Mouse (Mus musculus) liver, embryonic 16.5 days (tissue): ENCODE measurements around the gene Tnn. TPM values are rescaled to one million over a fixed set of nuclear protein-coding genes. Genes with fewer than 3 reads are reported as not detected.

ENCODE experiments used
- ATAC-seq: fragments of 200-750 bp; cut with Nextera tagmentation; 2 replicates; pipeline ENCODE4 v1.8.0; 2017; ENCODE audit warnings: low read depth, mild to moderate bottlenecking, moderate number of reproducible peaks, moderate library complexity
- H3K27ac ChIP-seq: fragments of 300-500 bp; sonication (generic); 2 replicates; pipeline ENCODE4 v1.5.1; 2014; ENCODE audit warnings: mild to moderate bottlenecking, low read length
- H3K27me3 ChIP-seq: fragments of 300-500 bp; sonication (generic); 2 replicates; pipeline ENCODE4 v1.6.1; 2014; ENCODE audit warnings: low read depth, low read length, mixed read lengths; ENCODE audit not compliant: control insufficient read depth, insufficient read depth
- H3K36me3 ChIP-seq: fragments of 300-500 bp; sonication (generic); 2 replicates; pipeline ENCODE4 v1.6.1; 2014; ENCODE audit warnings: mild to moderate bottlenecking; ENCODE audit not compliant: control insufficient read depth, insufficient read depth
- H3K4me1 ChIP-seq: fragments of 300-500 bp; sonication (generic); 2 replicates; pipeline ENCODE4 v1.6.1; 2014; ENCODE audit warnings: low read depth, low read length, mixed read lengths; ENCODE audit not compliant: control insufficient read depth
- H3K4me2 ChIP-seq: fragments of 300-500 bp; sonication (generic); 2 replicates; pipeline ENCODE4 v1.6.1; 2014; ENCODE audit warnings: low read depth, low read length, mixed read lengths
- H3K4me3 ChIP-seq: fragments of 300-500 bp; sonication (generic); 2 replicates; pipeline ENCODE4 v1.5.1; 2014; ENCODE audit warnings: low read depth, mild to moderate bottlenecking, low read length
- H3K9ac ChIP-seq: fragments of 300-500 bp; sonication (generic); 2 replicates; pipeline ENCODE4 v1.6.1; 2014; ENCODE audit warnings: low read depth, low read length
- H3K9me3 ChIP-seq: fragments of 300-500 bp; sonication (generic); replicated peaks from 2 replicates; pipeline ENCODE4 v1.6.1; 2016; ENCODE audit warnings: low read length; ENCODE audit not compliant: control insufficient read depth
- WGBS: fragments of 180-500 bp; shearing (Covaris S2); extraction: QIAGEN DNeasy Blood & Tissue Kit; methylation state at CpG from one replicate; pipeline ENCODE4 v1.1.7; 2014; ENCODE audit not compliant: insufficient replicate concordance; 5-methylcytosine and 5-hydroxymethylcytosine counted together
- polyA plus RNA-seq: library from polyadenylated mRNA; unstranded; fragments of >200 nt; fragmentation: Nextera tagmentation; extraction: Ambion mirVana; gene quantifications from 2 replicates; pipeline ENCODE4 v1.2.1, GENCODE M21; 2015

Gene Tnn
- 0.05 TPM in 1 of 2 replicates, not detected in the other for polyA plus RNA-seq

- no peak for ATAC-seq
- H3K27me3 ChIP-seq: no peaks in the 10 kb centered on the region
- no peaks in the 10 kb centered on the region for H3K36me3 ChIP-seq
- 46% methylated on average over 8 of the region's 8 CpGs for WGBS
- no peak within 1 kb of the TSS for H3K4me3 ChIP-seq
- H3K9ac ChIP-seq: no peak within 1 kb of the TSS
- no peak within 1 kb of the TSS for H3K4me2 ChIP-seq
- H3K9me3 ChIP-seq: no peaks in the 10 kb centered on the region
- H3K27ac ChIP-seq: no peak within 1 kb of the TSS
- H3K4me1 ChIP-seq: no peaks in the 10 kb centered on the region
Observed at GRCm38 (mm10) chr1:160153480-160153879, at the start of gene Tnn. Tnn (minus strand) TSS chr1:160153580.

- WGBS: 0% methylated on average over 13 of the region's 13 CpGs
- Histone ChIP-seq H3K9ac (peak overlapping the region; percentile 61), H3K4me2 (peak overlapping the region; percentile 88), H3K9me3 (no peaks in the 10 kb centered on the region), H3K36me3 (peaks cover 2% of the 10 kb centered on the region), H3K4me1 (peaks cover 13% of the 10 kb centered on the region), H3K4me3 (peak overlapping the region; percentile 69), H3K27me3 (no peaks in the 10 kb centered on the region), H3K27ac (peak overlapping the region; percentile 7)
- ATAC-seq: peak; percentile 15
Observed at GRCm38 (mm10) chr1:160195337-160195663, 41.9 kb upstream of the Tnn start.

- no peaks in the 10 kb centered on the region for H3K9me3 ChIP-seq
- H3K9ac ChIP-seq: peak within 1 kb of the TSS; percentile 61
- peak; percentile 99 for ATAC-seq
- peak within 1 kb of the TSS; percentile 7 for H3K27ac ChIP-seq
- H3K4me2 ChIP-seq: peak within 1 kb of the TSS; percentile 88
- peaks cover 2% of the 10 kb centered on the region; the same call in 1 of the 2 replicates for H3K36me3 ChIP-seq
- peaks cover 13% of the 10 kb centered on the region for H3K4me1 ChIP-seq
- WGBS: 8% methylated on average over 31 of the region's 31 CpGs
- H3K4me3 ChIP-seq: peak within 1 kb of the TSS; percentile 69
- H3K27me3 ChIP-seq: no peaks in the 10 kb centered on the region
Observed at GRCm38 (mm10) chr1:160194529-160195336, 41.4 kb upstream of the Tnn start, which contains the start of gene Mrps14. Mrps14 (plus strand) TSS chr1:160195215.

GRCm38 (mm10) chr1:160184506-160184905 lies 31.1 kb upstream of the Tnn start:
- H3K27ac ChIP-seq: no peak overlapping the region
- WGBS: 36% methylated on average over 5 of the region's 5 CpGs
- H3K9ac ChIP-seq: no peak overlapping the region
- no peak overlapping the region for H3K4me2 ChIP-seq
- no peaks in the 10 kb centered on the region for H3K4me1 ChIP-seq
- no peak overlapping the region for H3K4me3 ChIP-seq
- no peaks in the 10 kb centered on the region for H3K36me3 ChIP-seq
- ATAC-seq: no peak
- no peaks in the 10 kb centered on the region for H3K27me3 ChIP-seq
- no peaks in the 10 kb centered on the region for H3K9me3 ChIP-seq

- WGBS: 38% methylated on average over 4 of the region's 4 CpGs
- Histone ChIP-seq H3K27ac (no peak overlapping the region), H3K4me3 (no peak overlapping the region)
Observed at GRCm38 (mm10) chr1:160181216-160181615, 27.8 kb upstream of the Tnn start.

GRCm38 (mm10) chr1:160176903-160177302 lies 23.5 kb upstream of the Tnn start:
- H3K9ac ChIP-seq: no peak overlapping the region
- no peak overlapping the region for H3K27ac ChIP-seq
- no peaks in the 10 kb centered on the region for H3K9me3 ChIP-seq
- H3K27me3 ChIP-seq: no peaks in the 10 kb centered on the region
- H3K4me1 ChIP-seq: no peaks in the 10 kb centered on the region
- WGBS: 58% methylated on average over 8 of the region's 8 CpGs
- H3K4me2 ChIP-seq: no peak overlapping the region
- no peak for ATAC-seq
- H3K36me3 ChIP-seq: no peaks in the 10 kb centered on the region
- no peak overlapping the region for H3K4me3 ChIP-seq

More at GRCm38 (mm10) chr1:160181216-160181615, 27.8 kb upstream of the Tnn start:
- H3K27me3 ChIP-seq: no peaks in the 10 kb centered on the region
- no peaks in the 10 kb centered on the region for H3K36me3 ChIP-seq
- no peaks in the 10 kb centered on the region for H3K9me3 ChIP-seq
- H3K9ac ChIP-seq: no peak overlapping the region
- no peak for ATAC-seq
- no peak overlapping the region for H3K4me2 ChIP-seq
- H3K4me1 ChIP-seq: no peaks in the 10 kb centered on the region

- H3K9ac ChIP-seq: no peak overlapping the region
- no peaks in the 10 kb centered on the region for H3K36me3 ChIP-seq
- no peaks in the 10 kb centered on the region for H3K27me3 ChIP-seq
- H3K27ac ChIP-seq: no peak overlapping the region
- 55% methylated on average over 3 of the region's 5 CpGs for WGBS
- H3K9me3 ChIP-seq: no peaks in the 10 kb centered on the region
- H3K4me1 ChIP-seq: no peaks in the 10 kb centered on the region
- H3K4me3 ChIP-seq: no peak overlapping the region
- no peak overlapping the region for H3K4me2 ChIP-seq
- ATAC-seq: no peak
Observed at GRCm38 (mm10) chr1:160166600-160166999, 13.2 kb upstream of the Tnn start.

- H3K9ac ChIP-seq: no peak overlapping the region
- no peak overlapping the region for H3K4me2 ChIP-seq
- H3K27ac ChIP-seq: no peak overlapping the region
- no peaks in the 10 kb centered on the region for H3K9me3 ChIP-seq
- H3K4me1 ChIP-seq: no peaks in the 10 kb centered on the region
- 83% methylated on average over 2 of the region's 2 CpGs for WGBS
- H3K27me3 ChIP-seq: no peaks in the 10 kb centered on the region
- no peaks in the 10 kb centered on the region for H3K36me3 ChIP-seq
- no peak for ATAC-seq
- no peak overlapping the region for H3K4me3 ChIP-seq
Observed at GRCm38 (mm10) chr1:160158190-160158589, 4.8 kb upstream of the Tnn start.

GRCm38 (mm10) chr1:160150726-160151125 lies 2.7 kb downstream of the Tnn start:
- no peaks in the 10 kb centered on the region for H3K36me3 ChIP-seq
- no peaks in the 10 kb centered on the region for H3K27me3 ChIP-seq
- no peak overlapping the region for H3K4me2 ChIP-seq
- no peaks in the 10 kb centered on the region for H3K9me3 ChIP-seq
- no peak overlapping the region for H3K27ac ChIP-seq
- ATAC-seq: no peak
- no peak overlapping the region for H3K9ac ChIP-seq
- 20% methylated on average over 3 of the region's 3 CpGs for WGBS
- no peak overlapping the region for H3K4me3 ChIP-seq
- no peaks in the 10 kb centered on the region for H3K4me1 ChIP-seq
